Mouse (Mus musculus): ENCODE data around the gene Acacb.

GRCm38 (mm10) chr5:114176548-114177400, 30.4 kb downstream of the Acacb start:
- no peak for TF ChIP-seq CTCF (IDR thresholded peaks at IDR 0.05; ENCODE audit: low read depth, low read length)
- TF ChIP-seq GATA1 (IDR thresholded peaks at IDR 0.05; ENCODE audit: borderline replicate concordance, low read length) = no peak
- no peak for TF ChIP-seq TAL1 (conservative IDR thresholded peaks at IDR 0.05; ENCODE audit: low read depth, low read length)
- no peak for TF ChIP-seq POLR2AphosphoS5 (IDR thresholded peaks at IDR 0.05; ENCODE audit: insufficient replicate concordance, low read depth, low read length)
- no peak for TF ChIP-seq GATA2 (IDR thresholded peaks at IDR 0.05; ENCODE audit: borderline replicate concordance, low read depth, low read length)

All from G1E (cell line).